Mouse (Mus musculus): ENCODE measurements around the gene Stim2.

The Stim2 gene

GRCm38 (mm10) chr5:54118410-54119212 is 120.3 kb downstream of the Stim2 start:
- no peak for DNase-seq

GRCm38 (mm10) chr5:54148091-54148795 is 149.9 kb downstream of the Stim2 start:
- peak; percentile 46 for DNase-seq

DNA sequence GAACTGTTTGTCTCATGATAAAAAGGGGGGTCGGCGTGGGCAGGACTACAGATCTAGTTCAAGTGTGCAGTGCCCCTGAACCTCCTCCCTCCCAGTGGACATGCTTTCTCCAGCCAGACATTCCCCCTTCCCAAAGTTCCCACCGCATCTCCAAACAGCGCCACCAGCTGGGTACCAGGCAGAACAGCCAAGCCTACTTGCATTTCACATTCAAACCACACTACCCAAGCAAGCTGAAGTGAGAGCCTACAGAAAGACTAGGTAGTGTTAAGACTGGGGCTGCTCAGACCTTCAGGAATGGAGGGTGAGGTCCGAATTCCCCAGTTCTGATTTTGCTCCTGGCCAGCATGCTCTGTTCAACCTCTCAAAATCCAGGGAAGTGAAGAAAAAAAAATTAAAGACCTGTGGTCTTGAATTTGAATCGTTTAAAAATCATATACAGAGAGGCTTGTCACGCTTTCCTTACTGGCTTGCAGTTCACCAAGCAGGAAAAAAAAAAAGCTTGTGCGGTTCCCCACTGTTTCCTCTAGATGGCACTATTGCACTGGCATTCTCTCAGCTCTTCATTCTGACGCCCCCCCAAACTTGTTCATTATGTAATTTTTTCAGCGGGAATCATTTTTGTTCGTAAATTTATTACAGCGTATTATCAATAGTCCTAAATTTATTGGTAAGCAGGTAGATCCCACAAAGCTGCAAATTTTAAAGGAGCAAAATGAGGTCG is 156.4 kb downstream of the Stim2 start:
- DNase-seq = peak; percentile 70

DNA sequence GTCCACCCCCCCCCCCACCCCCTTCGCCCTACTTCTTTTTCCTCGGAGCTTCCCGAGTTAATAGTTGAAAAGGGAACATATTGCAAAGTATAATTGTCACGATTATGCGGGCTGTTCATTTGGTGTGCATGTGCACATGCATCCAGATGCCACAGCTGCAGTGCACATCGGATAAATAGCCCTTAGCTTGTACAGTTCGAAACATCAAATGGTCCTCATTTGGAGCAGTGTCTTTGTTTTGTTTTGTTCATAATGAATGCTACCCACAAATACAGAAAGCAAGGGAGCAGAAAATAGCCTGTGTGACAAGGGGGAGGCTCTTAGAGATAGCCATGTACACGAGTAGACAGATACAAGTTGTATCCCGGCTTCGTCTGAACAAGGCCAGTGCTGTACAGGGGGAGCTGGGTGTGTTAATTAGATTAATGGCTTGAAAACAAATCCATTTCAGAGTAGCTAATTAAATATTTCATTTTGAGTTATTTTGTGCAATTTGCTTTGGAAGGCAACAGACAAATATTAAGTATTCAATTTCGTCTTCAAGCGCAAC is 157.0 kb downstream of the Stim2 start:
- peak; percentile 49 for DNase-seq

- DNase-seq = peak; percentile 78
Measured at GRCm38 (mm10) chr5:54155916-54156315, 157.6 kb downstream of the Stim2 start.

DNA sequence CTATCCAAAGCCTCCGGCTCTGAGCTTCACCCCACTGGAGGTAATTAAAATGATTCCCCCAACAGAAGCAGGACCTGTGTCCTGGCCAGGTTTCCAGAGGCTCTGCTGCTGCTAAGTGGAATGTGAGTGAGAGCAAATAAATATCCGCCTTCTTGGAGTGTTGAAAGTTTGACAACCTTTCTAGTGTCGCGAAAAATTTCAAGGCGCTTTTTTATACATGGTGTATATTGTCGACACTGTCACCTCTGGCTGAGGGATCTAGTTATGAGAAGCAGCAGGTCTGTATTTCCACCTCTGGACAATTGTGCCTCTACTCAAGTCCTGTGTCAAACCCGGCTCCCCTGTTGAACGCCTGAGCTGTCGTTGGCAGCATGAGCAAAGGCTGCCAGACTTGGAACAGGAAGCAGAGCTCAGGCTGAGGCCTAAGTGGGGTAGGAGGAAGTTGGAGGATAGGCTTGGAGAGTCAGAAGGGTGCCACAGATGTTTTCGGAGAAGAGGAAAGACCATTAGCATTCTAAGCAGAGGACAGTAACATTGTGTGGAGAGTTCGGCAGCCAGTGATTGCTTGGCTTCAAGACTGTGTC is 158.7 kb downstream of the Stim2 start:
- DNase-seq = peak; percentile 79

DNA sequence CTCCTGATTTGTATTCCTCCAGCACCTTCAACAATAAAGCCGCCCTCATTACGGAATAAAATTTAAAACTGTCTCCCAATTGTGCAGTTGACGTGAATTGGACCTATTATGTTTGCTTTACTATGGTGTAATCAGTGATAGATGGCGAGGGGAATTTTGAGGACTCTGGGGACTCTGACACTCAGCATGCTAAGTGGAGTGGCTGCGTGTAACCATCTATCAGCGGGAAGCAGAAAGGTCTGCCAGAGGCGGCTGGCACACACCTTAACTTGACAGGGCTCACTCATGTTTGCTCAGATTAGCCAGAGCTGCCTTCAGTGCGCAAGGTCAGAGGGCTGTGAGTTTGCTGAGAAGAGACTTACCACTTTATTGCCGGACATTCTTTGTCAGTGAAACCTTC is 159.9 kb downstream of the Stim2 start:
- DNase-seq = peak; percentile 90

DNA sequence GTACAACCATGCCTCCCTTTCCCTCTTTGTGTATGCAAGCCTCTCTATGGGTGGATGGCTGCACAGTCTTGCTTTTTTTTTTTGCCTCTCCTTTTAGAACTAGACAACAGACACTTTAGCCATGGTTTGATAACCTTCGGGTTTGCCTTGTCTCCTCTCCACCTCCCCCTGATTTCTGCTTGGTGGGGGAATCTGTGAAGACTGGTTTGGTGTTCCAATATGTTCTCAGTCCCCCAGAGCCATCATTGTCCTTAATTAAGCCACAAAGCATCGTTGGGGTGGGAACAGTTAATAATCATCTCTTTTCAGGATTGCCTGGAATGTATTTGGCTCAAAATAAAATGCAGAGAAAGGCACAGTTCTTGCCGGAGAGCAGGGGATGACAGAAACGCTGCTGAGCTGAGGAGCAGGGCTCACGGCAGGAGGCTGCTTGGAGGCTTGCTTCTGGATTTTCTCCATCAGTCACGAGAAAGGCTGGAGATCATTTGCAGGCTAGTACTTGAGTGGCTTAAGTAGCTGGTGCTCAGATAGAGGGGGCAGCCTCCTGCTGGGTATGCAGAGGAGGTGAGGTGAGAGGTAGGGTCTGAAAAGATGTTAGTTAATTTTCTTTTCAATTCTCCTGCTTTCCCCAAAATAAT is 161.0 kb downstream of the Stim2 start:
- DNase-seq = peak; percentile 64

DNA sequence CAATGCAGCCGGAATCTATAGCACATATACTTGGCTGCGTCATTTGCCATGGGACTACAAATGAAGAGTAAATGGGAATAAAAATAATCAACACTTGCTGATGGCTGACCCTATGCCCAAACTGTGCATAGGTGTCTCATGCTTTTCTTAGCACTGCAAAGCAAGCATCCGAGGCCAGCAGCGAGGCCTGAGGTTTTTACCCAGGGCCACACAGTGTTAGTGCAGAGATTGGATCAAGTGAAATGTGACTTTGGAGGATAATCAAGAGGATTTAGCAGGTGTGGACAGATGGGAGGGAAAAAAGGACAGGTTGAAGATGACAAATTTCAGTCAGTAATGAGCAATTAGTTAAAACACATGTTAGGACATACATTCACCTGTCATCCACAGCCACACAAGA is 162.3 kb downstream of the Stim2 start:
- DNase-seq = peak; percentile 68

DNA sequence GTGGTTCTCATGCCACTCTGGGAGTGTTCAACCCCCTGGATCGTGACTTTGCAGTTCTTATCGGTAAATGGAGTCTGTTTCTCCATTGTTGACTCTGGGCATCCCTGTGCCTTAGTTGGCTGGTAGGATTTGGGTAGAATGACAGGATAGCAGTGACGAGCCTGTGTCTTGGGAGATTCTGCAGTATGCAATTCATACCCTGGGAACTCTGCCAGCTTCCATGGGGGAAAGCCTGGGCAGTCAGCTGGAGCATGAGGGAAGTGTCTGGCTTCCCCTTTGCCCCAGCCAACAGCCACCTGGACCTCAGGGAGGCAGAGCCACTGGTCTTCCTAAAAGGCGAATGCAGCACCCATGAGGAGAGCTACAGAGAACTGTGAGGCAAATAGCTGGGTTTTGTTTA is 165.6 kb downstream of the Stim2 start:
- peak; percentile 76 for DNase-seq

Measured in heart, adult 11 months (tissue).